Mouse (Mus musculus) C2C12 (cell line): Measurements from ENCODE around the gene 4932411N23Rik. TPM values are rescaled to one million over a fixed set of nuclear protein-coding genes. Genes with fewer than 3 reads are reported as not detected.
"Not testable (repeated sequence)": the region's sequence is repeated elsewhere in the genome, so short reads cannot be mapped to it uniquely, and the experiment has no call there.

Source experiments
- H3K27me3 ChIP-seq: one replicate; pipeline ENCODE4 v1.6.1; 2011; ENCODE audit not compliant: control insufficient read depth, insufficient read depth, insufficient read length
- H3K36me3 ChIP-seq: one replicate; pipeline ENCODE4 v1.6.1; 2011; ENCODE audit not compliant: control insufficient read depth, insufficient read depth
- H3K4me3 ChIP-seq: one replicate; pipeline ENCODE4 v1.5.1; 2011; ENCODE audit warnings: mild to moderate bottlenecking, control low read depth; ENCODE audit not compliant: poor library complexity, insufficient read depth, severe bottlenecking
- H3K79me2 ChIP-seq: one replicate; pipeline ENCODE4 v1.6.1; 2011; ENCODE audit not compliant: control insufficient read depth, insufficient read depth
- H3K79me3 ChIP-seq: one replicate; pipeline ENCODE4 v1.6.1; 2011; ENCODE audit warnings: low read depth, control low read depth
- H3ac ChIP-seq: one replicate; pipeline ENCODE3; 2011; ENCODE audit warnings: low read depth; ENCODE audit not compliant: control insufficient read depth, insufficient read length
- CEBPB ChIP-seq: IDR thresholded peaks from one replicate; pipeline ENCODE4 v1.6.1; 2011; ENCODE audit warnings: low read depth, mild to moderate bottlenecking, control low read depth, moderate library complexity
- CTCF ChIP-seq: IDR thresholded peaks from one replicate; pipeline ENCODE4 v1.5.1; 2011; ENCODE audit not compliant: control insufficient read depth, insufficient read depth, insufficient read length
- FOSL1 ChIP-seq: IDR thresholded peaks from one replicate; pipeline ENCODE4 v1.8.0; 2011; ENCODE audit warnings: mild to moderate bottlenecking, low read length; ENCODE audit not compliant: poor library complexity, insufficient read depth, severe bottlenecking
- MAX ChIP-seq: IDR thresholded peaks from one replicate; pipeline ENCODE4 v1.6.1; 2011; ENCODE audit warnings: mild to moderate bottlenecking, control low read depth
- MYOD1 ChIP-seq: IDR thresholded peaks from one replicate; pipeline ENCODE4 v1.6.1; 2011; ENCODE audit warnings: low read depth; ENCODE audit not compliant: control insufficient read depth, insufficient read length
- MYOG ChIP-seq: IDR thresholded peaks from one replicate; pipeline ENCODE4 v1.6.1; 2011; ENCODE audit not compliant: control insufficient read depth, insufficient read length; ENCODE audit errors: extremely low read depth
- USF1 ChIP-seq: IDR thresholded peaks from one replicate; pipeline ENCODE4 v1.6.1; 2011; ENCODE audit warnings: low read depth, mild to moderate bottlenecking, control low read depth, moderate library complexity
- long read RNA-seq, 2 experiments: library from polyadenylated mRNA; unstranded; transcript quantifications; one replicate each; pipeline ENCODE4 v2.0.0; 2019 to 2020
- polyA plus RNA-seq: library from polyadenylated mRNA; unstranded; fragments of >200 nt; fragmentation: generic; extraction: Trizol; gene quantifications from one replicate; pipeline ENCODE4 v1.2.1, GENCODE M21; 2012; ENCODE audit warnings: missing spikeins

Gene 4932411N23Rik
- polyA plus RNA-seq, result not detected
- long read RNA-seq, experiment 1, result 0 reads
- long read RNA-seq, experiment 2, result 0 reads

DNA sequence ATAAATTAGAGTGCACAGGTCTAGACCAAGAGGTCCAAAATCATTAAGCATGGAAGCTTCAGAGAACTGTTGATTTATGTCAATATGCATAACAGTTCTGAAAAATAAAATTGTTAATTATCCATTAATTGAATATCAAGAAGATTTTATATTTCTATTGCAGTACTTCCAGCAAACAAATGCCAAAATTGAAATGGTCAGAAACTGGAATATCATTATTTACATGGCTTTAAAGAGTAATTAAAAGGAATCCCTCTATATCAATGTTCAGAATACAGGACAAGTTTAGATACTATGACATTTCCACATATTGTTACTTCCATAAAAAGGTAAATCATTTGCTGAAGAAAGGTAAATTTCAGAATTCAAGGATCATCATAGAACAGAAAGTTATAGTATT is at the start of gene 4932411N23Rik:
TSS of gene 4932411N23Rik (minus strand) at position 101 of the 400 bp plus-strand sequence.
- Histone ChIP-seq H3K4me3 (no peak within 1 kb of the TSS), H3K79me3 (no peaks in the 10 kb centered on the region), H3K36me3 (no peaks in the 10 kb centered on the region), H3ac (no peak within 1 kb of the TSS), H3K79me2 (no peaks in the 10 kb centered on the region), H3K27me3 (no peaks in the 10 kb centered on the region)
- TF ChIP-seq CTCF (no peak), MYOD1 (no peak), CEBPB (no peak), MAX (no peak), USF1 (no peak), FOSL1 (no peak), MYOG (no peak)

DNA sequence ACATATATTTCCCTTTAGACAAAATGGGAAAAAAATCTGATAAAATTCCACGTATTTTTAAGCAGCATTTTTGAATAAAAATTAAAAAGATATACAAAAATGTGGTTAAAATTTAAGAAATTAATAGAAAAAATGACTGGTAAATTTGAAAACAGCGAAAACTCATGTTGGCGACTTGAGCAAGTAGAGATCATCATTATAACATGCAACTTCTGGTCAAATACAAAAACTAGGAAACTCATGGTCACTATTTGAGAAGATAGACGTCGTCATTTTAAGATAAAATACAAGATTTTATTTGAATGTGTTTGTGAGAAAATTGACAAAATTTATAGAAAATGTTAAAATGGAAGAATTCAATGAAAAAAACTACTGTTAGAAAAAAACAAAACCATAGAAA is 35.8 kb downstream of the 4932411N23Rik start:
- Histone ChIP-seq H3ac (no peak overlapping the region), H3K27me3 (no peaks in the 10 kb centered on the region), H3K4me3 (no peak overlapping the region), H3K79me3 (no peaks in the 10 kb centered on the region), H3K36me3 (no peaks in the 10 kb centered on the region), H3K79me2 (no peaks in the 10 kb centered on the region)
- TF ChIP-seq MYOD1 (no peak), CEBPB (no peak), CTCF (no peak), USF1 (no peak), MAX (no peak)

DNA sequence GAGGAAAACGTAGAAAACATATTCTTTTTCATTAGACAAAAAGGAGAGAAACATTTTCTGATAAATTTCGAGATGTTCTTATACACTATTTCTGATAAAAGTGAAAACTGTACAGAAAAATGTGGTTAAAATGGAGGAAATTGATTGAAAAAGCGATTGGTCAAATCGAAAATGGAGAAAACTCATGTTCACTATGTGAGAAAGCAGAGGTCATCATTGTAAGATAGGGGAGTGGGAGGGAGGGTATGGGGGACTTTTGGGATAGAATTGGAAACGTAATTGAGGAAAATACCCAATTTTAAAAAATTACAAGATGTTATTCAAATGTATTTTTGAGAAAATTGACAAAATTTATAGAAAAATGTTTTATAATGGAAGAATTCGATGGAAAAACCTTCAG is 38.0 kb downstream of the 4932411N23Rik start:
- H3K27me3 ChIP-seq, H3K4me3 ChIP-seq, H3ac ChIP-seq, H3K79me2 ChIP-seq, H3K36me3 ChIP-seq, H3K79me3 ChIP-seq: not testable (repeated sequence)

DNA sequence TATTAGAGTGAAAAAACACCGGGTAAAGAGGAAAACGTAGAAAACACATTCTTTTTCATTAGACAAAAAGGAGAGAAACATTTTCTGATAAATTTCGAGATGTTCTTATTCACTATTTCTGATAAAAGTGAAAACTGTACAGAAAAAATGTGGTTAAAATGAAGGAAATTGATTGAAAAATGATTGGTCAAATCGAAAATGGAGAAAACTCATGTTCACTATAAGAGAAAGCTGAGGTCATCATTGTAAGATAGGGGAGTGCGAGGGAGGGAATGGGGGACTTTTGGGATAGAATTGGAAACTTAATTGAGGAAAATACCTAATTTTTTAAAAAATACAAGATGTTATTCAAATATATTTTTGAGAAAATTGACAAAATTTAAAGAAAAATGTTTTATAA is 40.8 kb downstream of the 4932411N23Rik start:
- not testable (repeated sequence) for H3K4me3 ChIP-seq, H3ac ChIP-seq, H3K36me3 ChIP-seq, H3K27me3 ChIP-seq, H3K79me2 ChIP-seq, H3K79me3 ChIP-seq

DNA sequence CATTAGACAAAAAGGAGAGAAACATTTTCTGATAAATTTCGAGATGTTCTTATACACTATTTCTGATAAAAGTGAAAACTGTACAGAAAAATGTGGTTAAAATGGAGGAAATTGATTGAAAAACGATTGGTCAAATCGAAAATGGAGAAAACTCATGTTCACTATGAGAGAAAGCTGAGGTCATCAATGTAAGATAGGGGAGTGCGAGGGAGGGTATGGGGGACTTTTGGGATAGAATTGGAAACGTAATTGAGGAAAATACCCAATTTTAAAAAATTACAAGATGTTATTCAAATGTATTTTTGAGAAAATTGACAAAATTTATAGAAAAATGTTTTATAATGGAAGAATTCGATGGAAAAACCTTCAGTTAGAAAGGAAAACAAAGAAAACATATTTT is 42.2 kb downstream of the 4932411N23Rik start:
- H3K4me3 ChIP-seq, H3K79me2 ChIP-seq, H3K79me3 ChIP-seq, H3K27me3 ChIP-seq, H3K36me3 ChIP-seq, H3ac ChIP-seq: not testable (repeated sequence)

Other genes with a start within 250 kb of the 4932411N23Rik start
- not detected for gene Gm382, start 224.1 kb upstream of the 4932411N23Rik start, polyA plus RNA-seq